7 mouse cellular contexts compared by ENCODE assay signal in the genomic region with DNA sequence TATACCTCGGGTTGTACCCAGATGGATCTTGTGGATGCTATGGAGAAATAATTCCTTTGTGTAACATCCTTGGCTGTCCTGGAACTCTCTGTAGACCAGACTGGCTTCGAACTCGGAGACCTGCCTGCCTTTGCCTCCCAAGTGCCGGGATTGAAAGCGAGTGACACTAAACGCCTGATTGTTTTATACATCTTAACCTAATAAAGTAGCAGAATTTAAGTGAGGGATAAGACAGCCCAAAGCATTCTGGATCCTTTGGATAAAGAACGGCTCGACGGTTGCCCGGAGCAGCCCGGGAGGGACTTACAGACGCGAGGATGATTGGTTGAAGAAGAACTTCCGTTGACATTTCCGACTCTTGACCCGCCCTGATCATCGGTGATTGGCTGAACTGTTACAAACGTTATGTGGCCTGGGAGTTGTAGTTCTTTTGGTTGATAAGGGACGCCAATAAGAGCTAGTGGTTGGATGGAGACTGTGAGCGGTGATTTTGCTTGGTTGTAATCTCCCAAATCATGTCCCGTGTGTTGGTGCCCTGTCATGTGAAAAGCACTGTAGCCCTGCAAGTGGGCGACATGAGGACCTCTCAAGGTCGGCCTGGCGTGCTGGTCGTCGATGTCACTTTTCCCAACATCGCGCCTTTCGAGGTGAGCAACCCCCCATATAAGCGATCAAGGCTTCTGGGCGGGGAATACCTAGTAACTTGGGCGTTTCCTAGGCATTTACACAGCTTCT. TPM values are rescaled to one million over a fixed set of nuclear protein-coding genes. Genes with fewer than 3 reads are reported as not detected.
DNase-seq lines count a peak whose midpoint lies in the region; ATAC-seq lines count a peak whose summit lies in the region.

Nicn1 (plus strand) TSS at position 414 of the 735 bp plus-strand sequence.

- H3K9me3 ChIP-seq in embryonic facial prominence, embryonic 11.5 days (replicated peaks; ENCODE audit: control insufficient read depth, low read length): no peaks in the 10 kb centered on the region
- H3K9me3 ChIP-seq in limb, embryonic 10.5 days (replicated peaks): no peaks in the 10 kb centered on the region
- H3K9me3 ChIP-seq in midbrain, embryonic 13.5 days: no peaks in the 10 kb centered on the region

- under 1% methylated on average over 32 of the region's 32 CpGs for WGBS in embryonic facial prominence, embryonic 11.5 days
- WGBS in limb, embryonic 10.5 days: 1% methylated on average over 32 of the region's 32 CpGs
- 1% methylated on average over 32 of the region's 32 CpGs for WGBS in midbrain, embryonic 13.5 days

- peak within 1 kb of the TSS; percentile 50 for H3K4me2 ChIP-seq in embryonic facial prominence, embryonic 11.5 days (ENCODE audit: low read depth, low read length)
- H3K4me2 ChIP-seq in midbrain, embryonic 13.5 days (replicated peaks): peak within 1 kb of the TSS; percentile 66

- H3K4me1 ChIP-seq in embryonic facial prominence, embryonic 11.5 days (ENCODE audit: control insufficient read depth, insufficient read depth, low read length): no peaks in the 10 kb centered on the region; the same call in 1 of the 2 replicates
- peaks cover 14% of the 10 kb centered on the region for H3K4me1 ChIP-seq in limb, embryonic 10.5 days
- H3K4me1 ChIP-seq in midbrain, embryonic 13.5 days (replicated peaks): peaks cover 14% of the 10 kb centered on the region

- peak within 1 kb of the TSS; percentile 70 for H3K9ac ChIP-seq in embryonic facial prominence, embryonic 11.5 days (replicated peaks; ENCODE audit: low read length)
- peak within 1 kb of the TSS; percentile 70 for H3K9ac ChIP-seq in midbrain, embryonic 13.5 days (replicated peaks)

- DNase-seq in adrenal gland, postnatal 14 days: peak; percentile 93
- peak; percentile 97 for DNase-seq in embryonic facial prominence, embryonic 11.5 days (ENCODE audit: low spot score)
- peak; percentile 96 for DNase-seq in kidney, adult 11 months
- peak; percentile 79 for DNase-seq in limb, embryonic 10.5 days (ENCODE audit: low spot score)
- DNase-seq in spleen, adult 12 weeks (ENCODE audit: low spot score): peak; percentile 77

- peak within 1 kb of the TSS; percentile 51 for H3K4me3 ChIP-seq in embryonic facial prominence, embryonic 11.5 days (ENCODE audit: low read depth, low read length)
- H3K4me3 ChIP-seq in limb, embryonic 10.5 days: peak within 1 kb of the TSS; percentile 67
- H3K4me3 ChIP-seq in midbrain, embryonic 13.5 days (replicated peaks): peak within 1 kb of the TSS; percentile 66

- no peaks in the 10 kb centered on the region for H3K27me3 ChIP-seq in embryonic facial prominence, embryonic 11.5 days (ENCODE audit: control insufficient read depth, insufficient read depth, low read length)
- no peaks in the 10 kb centered on the region for H3K27me3 ChIP-seq in limb, embryonic 10.5 days (ENCODE audit: low read depth, poor library complexity, severe bottlenecking)
- H3K27me3 ChIP-seq in midbrain, embryonic 13.5 days: no peaks in the 10 kb centered on the region

- ATAC-seq in embryonic facial prominence, embryonic 11.5 days (replicated peaks; ENCODE audit: insufficient number of reproducible peaks, low FRiP score, low TSS enrichment, low read depth): peak; percentile 94
- ATAC-seq in granulocyte monocyte progenitor cell, adult 5-6 weeks (replicated peaks; ENCODE audit: poor library complexity, severe bottlenecking): peak; percentile 99
- ATAC-seq in midbrain, embryonic 13.5 days: peak; percentile 98

- peak within 1 kb of the TSS; percentile 48; the same call in 1 of the 2 replicates for H3K27ac ChIP-seq in embryonic facial prominence, embryonic 11.5 days (replicated peaks; ENCODE audit: low read depth, low read length)
- peak within 1 kb of the TSS; percentile 90 for H3K27ac ChIP-seq in limb, embryonic 10.5 days
- H3K27ac ChIP-seq in midbrain, embryonic 13.5 days: peak within 1 kb of the TSS; percentile 88

- no peaks in the 10 kb centered on the region; the same call in 1 of the 2 replicates for H3K36me3 ChIP-seq in embryonic facial prominence, embryonic 11.5 days (replicated peaks; ENCODE audit: control insufficient read depth, insufficient read depth, low read depth, low read length)
- H3K36me3 ChIP-seq in limb, embryonic 10.5 days: peaks cover 16% of the 10 kb centered on the region
- peaks cover 20% of the 10 kb centered on the region for H3K36me3 ChIP-seq in midbrain, embryonic 13.5 days

RNA-seq across cellular contexts. Expression of gene Nicn1, which starts in this region (rescaled TPM):
- 16.9 and 21.2 TPM in 2 replicates for total RNA-seq in adrenal gland, postnatal 14 days (2021)
- polyA plus RNA-seq in embryonic facial prominence, embryonic 11.5 days (2014; fragmentation: Nextera tagmentation; extraction: Ambion mirVana): 48.4 TPM in 2 replicates
- total RNA-seq in granulocyte monocyte progenitor cell, adult 5-6 weeks (2014; fragmentation: Nextera tagmentation): 8.7 and 9.8 TPM in 2 replicates
- total RNA-seq in granulocyte monocyte progenitor cell, adult 5-6 weeks (2017): 5.2 and 10.7 TPM in 2 replicates
- 32.9 and 35.8 TPM in 2 replicates for polyA plus RNA-seq in limb, embryonic 10.5 days (2016; fragmentation: Nextera tagmentation; extraction: Ambion mirVana)
- 118 TPM in 2 replicates for polyA plus RNA-seq in midbrain, embryonic 13.5 days (2015; fragmentation: Nextera tagmentation; extraction: Ambion mirVana)

Comparison
In these comparisons a context has a peak if more than half of its experiments do, and no peak if none do; other contexts are left out.
1. Peak in every context shown above with its lines: DNase-seq, ATAC-seq, H3K4me3 ChIP-seq and H3K27ac ChIP-seq.